Mouse (Mus musculus) macrophage (primary cell): Measurements from ENCODE around the gene Srsf2. TPM values are rescaled to one million over a fixed set of nuclear protein-coding genes. Genes with fewer than 3 reads are reported as not detected.
A peak's percentile ranks its signal among the peaks of the same experiment; 100 is the strongest.

Experiments
- H3K27ac ChIP-seq: fragments of 350-480 bp; formaldehyde crosslinking; 2 replicates; pipeline ENCODE4 v1.9.0; 2021
- H3K36me3 ChIP-seq: fragments of 350-480 bp; formaldehyde crosslinking; 2 replicates; pipeline ENCODE4 v1.9.0; 2021; ENCODE audit errors: inconsistent target
- H3K4me3 ChIP-seq: fragments of 350-480 bp; formaldehyde crosslinking; 2 replicates; pipeline ENCODE4 v1.9.0; 2021; ENCODE audit errors: inconsistent target
- H3K79me2 ChIP-seq: fragments of 350-480 bp; formaldehyde crosslinking; 2 replicates; pipeline ENCODE4 v1.9.0; 2021; ENCODE audit errors: inconsistent target
- WGBS: methylation state at CpG from one replicate; pipeline ENCODE4 v1.1.7; 2026; ENCODE audit warnings: inconsistent platforms; ENCODE audit not compliant: missing documents; 5-methylcytosine and 5-hydroxymethylcytosine counted together
- polyA plus RNA-seq: library from polyadenylated mRNA; stranded (reverse); fragments of 250-400 nt; gene quantifications from 3 replicates; pipeline ENCODE4 v1.2.4, GENCODE M21; 2018; ENCODE audit warnings: inconsistent platforms

Srsf2 gene
- polyA plus RNA-seq, 1 experiment from 2014 or later, result 176 TPM

DNA sequence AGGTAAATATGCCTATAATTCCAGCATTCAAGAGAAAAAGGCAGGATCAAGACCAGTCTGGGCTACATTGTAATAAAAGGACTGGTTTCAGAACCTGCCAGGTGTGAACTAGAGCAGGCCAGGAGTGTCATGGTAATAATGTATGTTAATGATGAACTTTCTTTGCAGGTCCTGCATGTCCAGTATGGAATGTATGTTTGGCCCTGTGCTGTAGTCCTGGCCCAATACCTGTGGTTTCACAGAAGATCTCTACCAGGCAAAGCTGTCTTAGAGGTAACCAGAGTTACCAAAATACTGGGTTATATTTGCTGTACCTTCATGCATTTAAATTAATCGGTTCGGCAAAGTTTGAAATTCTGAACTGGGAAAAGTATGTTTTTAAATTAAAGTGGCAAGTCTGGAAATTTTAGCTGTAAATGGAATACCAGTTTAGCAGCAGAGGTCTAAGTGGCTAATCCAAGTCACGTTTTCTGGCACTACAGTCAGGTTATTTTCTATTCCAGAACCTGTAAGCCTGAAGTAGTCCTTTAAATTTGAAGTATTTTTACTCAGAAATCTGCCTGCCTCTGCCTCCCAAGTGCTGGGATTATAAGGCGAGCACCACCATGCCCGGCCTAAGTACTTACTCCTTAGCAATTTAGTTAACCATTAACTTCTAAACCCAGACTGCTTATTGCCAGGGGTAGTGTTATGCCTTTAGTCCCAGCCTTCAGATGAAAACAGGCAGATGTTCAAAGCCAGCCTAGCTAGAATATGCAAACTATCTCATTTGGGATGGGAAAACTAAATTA is 4.6 kb downstream of the Srsf2 start:
- no peak overlapping the region for H3K27ac ChIP-seq
- H3K4me3 ChIP-seq, result no peak overlapping the region
- H3K79me2 ChIP-seq, result peaks cover 83% of the 10 kb centered on the region
- WGBS, result 85% methylated on average over 5 of the region's 5 CpGs
- 0 out of 2 replicates have a peak, but pooled peaks cover 8% of the 10 kb centered on the region for H3K36me3 ChIP-seq

DNA sequence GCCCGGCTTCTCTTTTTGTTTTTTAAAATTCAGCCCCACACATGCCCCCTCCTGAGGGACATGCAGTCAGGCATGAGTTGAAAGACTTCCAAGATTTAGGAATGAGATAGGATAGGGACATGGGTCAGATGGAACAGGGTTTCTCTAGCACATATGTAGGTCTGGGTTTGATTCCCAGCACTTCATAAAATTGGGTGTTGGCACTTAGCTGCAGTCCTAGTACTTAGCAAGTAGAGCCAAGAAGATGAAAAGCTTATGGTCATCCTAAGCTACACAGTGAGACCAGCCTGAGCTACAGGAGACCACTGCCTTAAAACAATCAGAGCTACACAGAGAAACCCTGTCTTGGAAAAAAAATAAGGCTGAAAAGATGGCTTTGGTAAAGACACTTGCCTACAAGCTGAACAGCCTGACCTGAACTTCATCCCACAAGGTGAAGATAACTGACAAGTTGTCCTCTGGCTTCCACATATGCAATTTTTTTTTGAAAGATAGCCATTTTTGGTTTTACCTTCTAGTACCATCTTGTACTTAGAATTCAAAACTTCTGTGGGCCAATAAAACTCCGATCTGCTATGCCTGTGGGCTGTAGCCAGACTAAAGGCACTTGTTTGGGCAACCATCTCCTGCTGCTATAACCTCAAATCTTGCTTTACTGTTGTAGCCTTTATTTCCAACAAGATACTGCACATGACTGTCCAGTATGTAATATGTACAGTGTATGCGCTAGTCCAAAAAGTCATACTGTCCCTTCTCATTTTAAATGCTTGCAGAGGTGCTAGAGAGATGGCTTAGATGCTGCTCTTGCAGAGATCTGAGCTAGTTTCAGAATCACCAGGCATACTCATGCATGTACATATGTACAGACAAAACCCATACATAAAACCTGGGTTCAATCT is 5.5 kb downstream of the Srsf2 start:
- Histone ChIP-seq H3K36me3 (0 out of 2 replicates have a peak, but pooled peaks cover 8% of the 10 kb centered on the region), H3K4me3 (no peak overlapping the region), H3K79me2 (peaks cover 84% of the 10 kb centered on the region), H3K27ac (no peak overlapping the region)
- 100% methylated on average over 3 of the region's 3 CpGs for WGBS

DNA sequence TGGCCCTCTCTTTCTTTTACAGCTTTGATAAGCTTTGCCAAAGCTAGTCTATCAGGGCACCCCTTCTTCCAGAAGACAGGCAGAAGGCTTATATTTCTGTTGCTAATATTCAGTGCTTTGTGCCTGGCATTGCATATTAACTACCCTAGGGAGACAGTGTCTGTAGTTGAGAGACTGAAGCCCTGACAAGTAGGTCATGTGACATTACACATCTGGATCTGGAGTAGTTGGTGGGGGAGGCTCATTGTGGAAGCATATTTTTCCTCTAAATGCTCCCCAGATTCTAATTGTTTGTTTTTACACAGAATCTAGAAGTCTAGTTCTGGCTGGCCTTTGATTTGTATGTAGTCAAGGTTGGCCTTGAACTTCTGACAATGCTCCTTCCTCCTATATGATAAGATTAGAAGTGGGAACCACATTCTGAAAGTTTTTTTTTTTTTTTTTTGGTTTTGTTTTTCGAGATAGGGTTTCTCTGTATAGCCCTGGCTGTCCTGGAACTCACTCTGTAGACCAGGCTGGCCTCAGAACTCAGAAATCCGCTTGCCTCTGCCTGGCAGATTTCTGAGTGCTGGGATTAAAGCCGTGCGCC is 6.2 kb downstream of the Srsf2 start:
- Histone ChIP-seq H3K36me3 (0 out of 2 replicates have a peak, but pooled peaks cover 8% of the 10 kb centered on the region), H3K79me2 (peaks cover 87% of the 10 kb centered on the region), H3K4me3 (no peak overlapping the region), H3K27ac (no peak overlapping the region)
- 77% methylated on average over 4 of the region's 4 CpGs for WGBS

DNA sequence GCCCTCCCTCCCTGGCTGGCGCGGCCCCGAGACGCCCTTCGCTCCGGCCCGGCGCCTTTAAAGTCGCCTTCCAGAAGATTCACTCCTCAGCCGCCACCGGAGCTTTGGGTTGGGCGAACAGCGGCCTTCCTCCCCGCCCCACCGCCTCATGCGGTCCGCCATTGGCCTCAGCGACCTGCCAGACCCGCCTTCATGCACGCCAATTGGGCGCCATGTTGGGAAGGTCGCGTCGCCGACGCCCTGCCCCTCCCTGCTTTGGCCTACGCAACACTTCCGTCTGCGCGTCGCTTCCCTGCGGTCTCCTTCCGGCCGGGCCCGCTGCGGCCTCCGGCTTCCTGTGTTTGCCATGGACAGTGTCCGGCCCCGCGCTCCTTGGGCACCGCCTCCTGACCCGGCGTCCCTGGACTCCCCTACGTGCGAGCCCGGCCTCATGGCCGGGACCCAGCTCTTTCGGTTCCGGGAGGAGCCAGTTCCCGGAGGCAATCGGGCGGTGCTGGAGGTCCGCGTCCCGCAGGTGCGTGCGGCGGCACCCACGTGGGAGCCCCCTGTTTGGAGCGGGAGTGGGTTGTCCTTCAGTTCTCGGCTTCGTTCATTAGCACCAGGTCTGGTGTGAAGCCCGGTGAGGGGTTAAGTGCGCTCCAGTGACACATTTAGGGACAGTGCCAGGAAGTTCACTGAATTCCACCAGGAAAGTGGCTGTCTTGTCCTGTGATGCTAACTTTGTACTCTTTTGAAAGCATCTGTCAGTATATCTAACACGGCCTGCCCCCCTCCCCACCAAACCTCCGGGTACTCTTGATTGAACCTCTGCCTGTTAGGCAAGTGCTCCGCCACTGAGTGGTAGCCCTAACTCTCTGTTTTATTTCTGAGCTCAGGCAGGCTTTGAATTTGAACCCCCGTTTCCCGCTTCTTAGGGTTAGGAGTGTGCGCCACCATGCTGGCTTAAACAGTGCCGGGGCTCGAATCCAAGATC is 9.3 kb downstream of the Srsf2 start, which contains the start of the genes Mettl23 and Jmjd6:
Gene Mettl23, plus strand, starts transcription at position 18 of the 973 bp plus-strand sequence.
Gene Jmjd6, minus strand, starts transcription at position 189 of the 973 bp plus-strand sequence.
- peaks cover 35% of the 10 kb centered on the region for H3K36me3 ChIP-seq
- WGBS, result under 1% methylated on average over 69 of the region's 72 CpGs
- H3K79me2 ChIP-seq, result peaks cover 87% of the 10 kb centered on the region
- peak within 1 kb of the TSS; percentile 82 for H3K4me3 ChIP-seq
- H3K27ac ChIP-seq, result peak within 1 kb of the TSS; percentile 80

DNA sequence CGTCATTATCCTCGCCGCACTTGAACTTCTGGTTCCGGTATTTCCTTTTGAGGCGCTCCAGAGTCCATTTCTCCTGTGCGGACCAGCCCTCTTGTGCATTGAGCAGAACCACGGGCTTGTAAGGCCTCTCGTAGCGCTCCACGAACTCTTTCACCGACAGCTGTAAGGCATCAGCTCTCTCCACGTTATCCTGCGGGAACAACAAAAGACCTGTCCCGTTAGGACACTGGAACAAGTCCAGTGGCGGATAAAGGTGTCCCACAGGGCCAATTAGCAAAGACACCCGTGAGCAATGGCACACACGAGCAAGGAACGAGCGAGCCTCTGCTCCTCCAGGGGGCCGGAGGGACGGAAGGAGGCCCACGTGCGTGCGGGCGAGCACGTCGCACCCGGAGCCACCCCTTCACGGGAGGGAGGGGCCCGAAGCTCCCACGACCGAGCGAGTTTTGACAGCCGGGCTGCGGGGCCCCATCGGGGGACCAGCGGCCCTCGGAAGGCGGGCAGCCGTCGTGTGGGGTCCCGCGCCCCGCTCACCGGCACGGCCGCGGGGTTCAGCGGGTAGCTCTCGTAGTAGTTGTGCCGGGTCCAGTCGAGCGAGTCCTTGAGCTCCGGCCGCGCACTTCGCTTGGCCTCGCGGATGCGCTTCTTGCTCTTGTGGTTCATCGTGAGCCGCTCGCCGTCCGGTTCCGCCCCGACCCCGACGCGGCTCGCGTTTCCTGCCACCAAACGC is 10.2 kb downstream of the Srsf2 start:
- Histone ChIP-seq H3K79me2 (peaks cover 86% of the 10 kb centered on the region), H3K27ac (peak overlapping the region; percentile 76), H3K36me3 (peaks cover 35% of the 10 kb centered on the region), H3K4me3 (peak overlapping the region; percentile 82)
- WGBS, result under 1% methylated on average over 73 of the region's 73 CpGs

DNA sequence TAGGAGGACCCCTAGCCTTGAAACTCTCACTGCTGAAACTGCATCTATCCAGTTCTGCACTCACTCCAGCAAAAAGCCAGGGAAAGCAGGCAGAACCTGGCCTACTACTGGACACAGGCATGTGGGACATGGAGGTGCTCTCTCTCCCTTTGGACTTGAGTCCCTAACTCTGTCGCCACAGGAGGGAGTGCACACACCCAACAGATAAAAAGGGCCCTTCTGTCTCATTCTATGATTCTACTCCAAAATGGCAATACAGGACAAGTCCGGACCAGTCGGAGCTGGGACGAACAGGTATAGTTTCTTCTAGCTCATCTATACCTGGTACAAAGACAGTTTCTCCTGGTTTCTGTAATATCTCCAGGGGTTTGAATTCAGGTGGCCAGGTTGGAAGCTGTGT is 12.1 kb downstream of the Srsf2 start:
- no peak overlapping the region for H3K27ac ChIP-seq
- WGBS, result 98% methylated on average over 4 of the region's 4 CpGs
- H3K79me2 ChIP-seq, result peaks cover 68% of the 10 kb centered on the region
- H3K4me3 ChIP-seq, result no peak overlapping the region
- H3K36me3 ChIP-seq, result peaks cover 54% of the 10 kb centered on the region

DNA sequence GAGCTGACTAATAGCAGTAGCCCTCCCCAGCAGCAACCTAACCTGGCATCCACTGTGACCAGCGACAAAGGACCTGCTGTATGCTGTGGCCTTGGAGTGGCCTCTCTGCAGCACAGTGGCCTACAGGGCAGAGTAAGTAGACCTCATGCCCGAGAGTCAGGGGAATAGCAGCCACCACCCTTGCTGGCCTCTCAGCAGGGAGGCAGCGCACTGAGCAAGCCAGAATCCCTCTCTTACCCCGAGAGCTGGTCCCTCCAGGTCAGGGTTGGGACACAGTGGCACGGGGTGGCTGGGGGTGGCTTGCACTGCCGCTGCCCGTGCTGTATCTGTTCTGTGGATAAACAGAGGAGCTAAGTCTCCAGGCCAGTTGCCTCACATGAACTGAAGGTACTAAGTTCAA is 13.3 kb downstream of the Srsf2 start:
- H3K27ac ChIP-seq, result no peak overlapping the region
- whole genome bisulfite sequencing, result 92% methylated on average over 7 of the region's 7 CpGs

DNA sequence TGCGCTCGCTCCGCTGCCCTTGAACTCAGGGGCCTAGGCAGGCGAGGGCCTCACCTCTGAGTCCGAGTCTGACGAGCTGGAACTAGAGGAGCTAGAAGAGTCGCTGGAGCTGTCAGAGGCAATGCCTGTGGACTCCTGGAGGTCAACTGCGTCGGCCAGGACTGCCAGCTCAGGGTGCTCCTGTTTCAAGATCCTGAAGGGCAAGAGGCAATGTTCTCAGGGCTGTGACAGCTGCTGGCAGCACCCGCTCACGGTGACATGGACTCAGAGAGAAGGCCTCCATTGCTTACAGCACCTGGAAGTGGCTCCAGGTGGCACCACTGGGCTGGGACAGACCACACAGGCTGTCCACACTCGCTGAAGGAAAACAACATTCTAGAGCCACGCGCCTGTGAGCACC is 14.0 kb downstream of the Srsf2 start:
- peaks cover 72% of the 10 kb centered on the region for H3K36me3 ChIP-seq
- H3K79me2 ChIP-seq, result peaks cover 50% of the 10 kb centered on the region
- WGBS, result 94% methylated on average over 13 of the region's 14 CpGs
- H3K4me3 ChIP-seq, result no peak overlapping the region
- no peak overlapping the region for H3K27ac ChIP-seq

More for the DNA sequence above, 13.3 kb downstream of the Srsf2 start:
- peaks cover 56% of the 10 kb centered on the region for H3K79me2 ChIP-seq
- H3K36me3 ChIP-seq, result peaks cover 65% of the 10 kb centered on the region
- H3K4me3 ChIP-seq, result no peak overlapping the region

DNA sequence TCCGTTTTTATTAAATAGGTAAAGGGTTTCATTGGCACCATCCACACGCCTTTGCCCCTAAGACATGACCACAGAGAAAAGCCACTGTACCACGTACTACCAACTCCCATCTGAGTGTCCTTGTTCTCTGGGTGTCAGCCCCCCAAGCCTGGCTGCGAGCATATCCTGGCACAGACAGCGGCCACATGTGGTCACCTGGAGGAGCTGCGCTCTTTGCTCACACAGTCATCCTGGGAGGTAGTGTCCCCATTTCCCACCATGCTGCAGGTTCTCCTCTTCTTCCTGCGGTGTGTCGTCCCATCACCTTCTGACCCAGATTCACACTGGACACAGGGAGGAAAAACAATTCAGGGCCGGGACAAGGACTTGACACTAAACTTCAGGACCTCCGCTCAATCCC is 15.5 kb downstream of the Srsf2 start:
- 96% methylated on average over 10 of the region's 10 CpGs for WGBS
- Histone ChIP-seq H3K27ac (no peak overlapping the region), H3K4me3 (no peak overlapping the region), H3K36me3 (peaks cover 72% of the 10 kb centered on the region), H3K79me2 (peaks cover 47% of the 10 kb centered on the region)

DNA sequence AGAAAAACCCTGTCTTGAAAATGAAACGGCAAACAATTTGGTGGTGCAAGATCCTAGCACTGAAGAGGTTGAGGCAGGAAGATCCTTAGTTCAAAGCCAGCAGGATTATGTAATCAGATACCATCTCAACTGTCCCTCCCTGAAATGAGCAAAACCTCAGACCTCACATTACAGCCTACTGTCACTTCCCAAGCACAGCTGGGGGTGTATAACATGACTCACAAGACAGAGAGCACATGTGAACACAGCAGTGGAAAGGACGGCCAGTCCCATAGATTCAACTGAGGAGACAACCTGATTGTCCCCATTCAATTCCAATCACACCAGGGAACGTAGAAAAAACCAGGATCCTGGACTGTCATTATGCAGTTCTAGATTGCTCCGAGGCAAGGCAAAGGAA is 16.6 kb downstream of the Srsf2 start:
- Histone ChIP-seq H3K79me2 (peaks cover 35% of the 10 kb centered on the region), H3K4me3 (no peak overlapping the region), H3K27ac (no peak overlapping the region), H3K36me3 (peaks cover 72% of the 10 kb centered on the region)
- WGBS, result 59% methylated on average over 4 of the region's 4 CpGs

DNA sequence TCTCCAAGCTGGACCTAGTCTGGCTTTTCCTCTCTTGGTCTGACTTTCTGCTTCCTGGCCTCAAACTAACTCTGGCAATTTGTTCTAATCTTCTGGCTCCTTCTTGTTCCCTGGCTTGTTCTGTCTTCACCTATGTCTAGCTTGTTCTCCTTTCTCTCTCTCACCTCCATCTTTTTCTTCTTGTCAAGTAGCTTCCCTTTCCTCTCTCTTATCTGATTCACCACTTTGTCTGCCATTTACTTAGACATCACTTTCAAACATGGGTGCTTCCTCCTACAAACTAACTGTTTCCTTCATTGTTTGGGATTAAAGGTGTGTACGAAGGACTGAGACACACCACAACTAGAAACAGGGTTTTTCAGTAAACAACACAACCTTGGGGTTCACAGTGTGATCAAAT is 17.9 kb downstream of the Srsf2 start:
- 88% methylated on average over 1 of the region's 1 CpGs for WGBS
- Histone ChIP-seq H3K4me3 (no peak overlapping the region), H3K27ac (no peak overlapping the region), H3K79me2 (peaks cover 22% of the 10 kb centered on the region), H3K36me3 (peaks cover 59% of the 10 kb centered on the region)

DNA sequence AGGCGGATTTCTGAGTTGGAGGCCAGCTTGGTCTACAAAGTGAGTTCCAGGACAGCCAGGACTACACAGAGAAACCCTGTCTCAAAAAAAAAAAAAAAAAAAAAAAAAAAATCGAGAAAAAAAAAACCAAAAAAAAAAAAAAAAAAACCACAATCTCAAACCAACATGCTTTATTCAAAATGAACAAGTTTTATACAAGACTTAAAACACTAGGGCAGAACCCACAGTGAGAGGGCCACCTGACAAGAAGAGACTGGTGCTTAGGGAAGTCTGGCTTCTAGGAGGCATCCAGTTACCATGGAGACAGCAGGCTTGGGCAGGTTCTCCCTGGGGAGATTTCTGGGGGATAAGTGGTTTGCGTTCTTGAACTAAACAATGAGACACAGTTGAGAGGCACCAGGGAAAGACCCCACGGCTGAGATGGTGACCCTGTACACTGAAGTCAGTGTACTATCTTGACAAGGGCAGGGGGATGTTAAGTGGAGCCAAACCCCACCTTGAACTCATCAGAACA is 20.7 kb downstream of the Srsf2 start:
- Histone ChIP-seq H3K36me3 (peaks cover 32% of the 10 kb centered on the region), H3K27ac (no peak overlapping the region), H3K4me3 (no peak overlapping the region), H3K79me2 (no peaks in the 10 kb centered on the region)
- 84% methylated on average over 3 of the region's 4 CpGs for WGBS
